Mouse (Mus musculus) MEL (cell line): Measurements from ENCODE around the gene Agps. TPM values are rescaled to one million over a fixed set of nuclear protein-coding genes. Genes with fewer than 3 reads are reported as not detected.

Source experiments
- DNase-seq: peaks from one replicate; pipeline ENCODE4 v3.0.0; 2011; ENCODE audit warnings: low read depth, low spot score
- H3K27ac ChIP-seq: 2 replicates; pipeline ENCODE4 v1.5.1; 2012; ENCODE audit warnings: low read depth, mild to moderate bottlenecking, control low read depth, low read length, moderate library complexity; ENCODE audit not compliant: control insufficient read depth
- H3K27me3 ChIP-seq, 2 experiments: fragments of 150-350 bp in 1 of 2; sonication (generic) in 1 of 2; 2 replicates each; pipeline ENCODE4 v1.6.1; 2012; ENCODE audit warnings: low read length in 2 of 2, mild to moderate bottlenecking in 2 of 2, improper control_type of control experiment in 1 of 2, moderate library complexity in 1 of 2; ENCODE audit not compliant: insufficient read depth in 2 of 2, control insufficient read depth in 1 of 2
- H3K36me3 ChIP-seq, 2 experiments: 2 replicates each; pipeline ENCODE4 v1.6.1; 2012 to 2014; ENCODE audit warnings: low read length in 2 of 2, improper control_type of control experiment in 1 of 2, inconsistent platforms in 1 of 2, mild to moderate bottlenecking in 1 of 2; ENCODE audit not compliant: insufficient read depth in 2 of 2, control insufficient read depth in 1 of 2
- H3K4me1 ChIP-seq, 2 experiments: fragments of 150-350 bp in 1 of 2; sonication (generic) in 1 of 2; 2 replicates each; pipeline ENCODE4 v1.6.1; 2012; ENCODE audit warnings: low read length in 2 of 2, improper control_type of control experiment in 1 of 2, mild to moderate bottlenecking in 1 of 2; ENCODE audit not compliant: insufficient read depth in 2 of 2, control insufficient read depth in 1 of 2
- H3K4me3 ChIP-seq, 2 experiments: fragments of 150-350 bp in 1 of 2; sonication (generic) in 1 of 2; 2 replicates each; pipeline ENCODE4 v1.5.1; 2012; ENCODE audit warnings: low read depth in 2 of 2, low read length in 2 of 2, mild to moderate bottlenecking in 2 of 2, moderate library complexity in 2 of 2, control low read depth in 1 of 2, improper control_type of control experiment in 1 of 2; ENCODE audit not compliant: control insufficient read depth in 1 of 2, insufficient read depth in 1 of 2
- H3K79me2 ChIP-seq: 2 replicates; pipeline ENCODE4 v1.6.1; 2012; ENCODE audit warnings: mild to moderate bottlenecking, low read length, moderate library complexity; ENCODE audit not compliant: control insufficient read depth, poor library complexity, insufficient read depth
- H3K9ac ChIP-seq: 2 replicates; pipeline ENCODE4 v1.6.1; 2012; ENCODE audit warnings: low read depth, mild to moderate bottlenecking, control low read depth, low read length, moderate library complexity; ENCODE audit not compliant: control insufficient read depth, poor library complexity, severe bottlenecking
- H3K9me3 ChIP-seq: fragments of 150-350 bp; sonication (generic); replicated peaks from 2 replicates; pipeline ENCODE4 v1.6.1; 2012; ENCODE audit warnings: mild to moderate bottlenecking, low read length, improper control_type of control experiment, moderate library complexity; ENCODE audit not compliant: insufficient read depth
- BHLHE40 ChIP-seq: IDR thresholded peaks from 2 replicates; pipeline ENCODE4 v1.6.1; 2012; ENCODE audit warnings: low read depth, mild to moderate bottlenecking, inconsistent platforms, low read length, improper control_type of control experiment, borderline replicate concordance
- CHD1 ChIP-seq: IDR thresholded peaks from 2 replicates; pipeline ENCODE4 v1.6.1; 2012; ENCODE audit warnings: low read depth, mild to moderate bottlenecking, inconsistent platforms, low read length, improper control_type of control experiment
- CHD2 ChIP-seq: IDR thresholded peaks from 2 replicates; pipeline ENCODE4 v1.6.1; 2011; ENCODE audit warnings: low read length, improper control_type of control experiment
- CTCF ChIP-seq, 3 experiments: IDR thresholded peaks in 2 of 3; conservative IDR thresholded peaks in 1 of 3; 2 replicates each; pipeline ENCODE4 v1.5.1; 2011 to 2012; ENCODE audit warnings: low read length in 3 of 3, low read depth in 2 of 3, mild to moderate bottlenecking in 2 of 3, improper control_type of control experiment in 1 of 3, inconsistent platforms in 1 of 3, mixed read lengths in 1 of 3, moderate library complexity in 1 of 3; ENCODE audit not compliant: control insufficient read depth in 1 of 3, insufficient read depth in 1 of 3, poor library complexity in 1 of 3, severe bottlenecking in 1 of 3
- GABPA ChIP-seq: IDR thresholded peaks from 2 replicates; pipeline ENCODE4 v1.6.1; 2012; ENCODE audit warnings: low read depth, mild to moderate bottlenecking, inconsistent platforms, low read length, improper control_type of control experiment, moderate library complexity
- GATA1 ChIP-seq: IDR thresholded peaks from 2 replicates; pipeline ENCODE4 v1.6.1; 2011; ENCODE audit warnings: low read depth, low read length, improper control_type of control experiment
- KAT2A ChIP-seq: conservative IDR thresholded peaks from 2 replicates; pipeline ENCODE4 v1.6.1; 2012; ENCODE audit warnings: low read depth, low read length, improper control_type of control experiment, inconsistent platforms
- MAX ChIP-seq: IDR thresholded peaks from 2 replicates; pipeline ENCODE4 v1.6.1; 2011; ENCODE audit warnings: low read length, improper control_type of control experiment
- MEF2A ChIP-seq: IDR thresholded peaks from 2 replicates; pipeline ENCODE4 v1.6.1; 2014; ENCODE audit warnings: low read depth, mild to moderate bottlenecking, inconsistent platforms, low read length, improper control_type of control experiment; ENCODE audit not compliant: poor library complexity, insufficient replicate concordance, severe bottlenecking; ENCODE audit errors: extremely low read depth
- MYC ChIP-seq: IDR thresholded peaks from 2 replicates; pipeline ENCODE4 v1.6.1; 2011; ENCODE audit warnings: low read depth, mild to moderate bottlenecking, low read length, improper control_type of control experiment, moderate library complexity
- NRF1 ChIP-seq: IDR thresholded peaks from 2 replicates; pipeline ENCODE4 v1.6.1; 2014; ENCODE audit warnings: low read depth, mild to moderate bottlenecking, inconsistent platforms, low read length, improper control_type of control experiment, moderate library complexity; ENCODE audit not compliant: poor library complexity, insufficient read depth, severe bottlenecking
- POLR2A ChIP-seq, 2 experiments: IDR thresholded peaks; 2 replicates each; pipeline ENCODE4 v1.6.1; 2011 to 2012; ENCODE audit warnings: low read length in 2 of 2, mild to moderate bottlenecking in 2 of 2, control low read depth in 1 of 2, improper control_type of control experiment in 1 of 2, low read depth in 1 of 2, moderate library complexity in 1 of 2; ENCODE audit not compliant: control insufficient read depth in 1 of 2, insufficient read depth in 1 of 2, poor library complexity in 1 of 2
- POLR2AphosphoS2 ChIP-seq: IDR thresholded peaks from 2 replicates; pipeline ENCODE4 v1.6.1; 2011; ENCODE audit warnings: low read length, improper control_type of control experiment
- POLR2AphosphoS5 ChIP-seq: IDR thresholded peaks from 2 replicates; pipeline ENCODE4 v1.6.1; 2012; ENCODE audit warnings: low read depth, borderline replicate concordance, mild to moderate bottlenecking, inconsistent platforms, low read length, moderate library complexity, mixed read lengths
- RCOR1 ChIP-seq: IDR thresholded peaks from 2 replicates; pipeline ENCODE4 v1.6.1; 2012; ENCODE audit warnings: low read depth, mild to moderate bottlenecking, inconsistent platforms, low read length, improper control_type of control experiment
- SMC3 ChIP-seq: IDR thresholded peaks from 2 replicates; pipeline ENCODE4 v1.6.1; 2011; ENCODE audit warnings: low read depth, low read length, improper control_type of control experiment
- TCF12 ChIP-seq: IDR thresholded peaks from 2 replicates; pipeline ENCODE4 v1.6.1; 2014; ENCODE audit warnings: low read depth, mild to moderate bottlenecking, inconsistent platforms, low read length, improper control_type of control experiment, moderate library complexity
- UBTF ChIP-seq: IDR thresholded peaks from 2 replicates; pipeline ENCODE4 v1.6.1; 2012; ENCODE audit warnings: low read depth, mild to moderate bottlenecking, inconsistent platforms, low read length, improper control_type of control experiment, moderate library complexity, borderline replicate concordance; ENCODE audit not compliant: insufficient read depth
- USF2 ChIP-seq, 2 experiments: IDR thresholded peaks; 2 replicates each; pipeline ENCODE4 v1.6.1; 2011 to 2012; ENCODE audit warnings: improper control_type of control experiment in 2 of 2, low read length in 2 of 2, borderline replicate concordance in 1 of 2, inconsistent platforms in 1 of 2, low read depth in 1 of 2, mild to moderate bottlenecking in 1 of 2; ENCODE audit not compliant: insufficient read depth in 1 of 2
- ZC3H11A ChIP-seq: IDR thresholded peaks from 2 replicates; pipeline ENCODE4 v1.6.1; 2012; ENCODE audit warnings: low read depth, mild to moderate bottlenecking, inconsistent platforms, low read length, improper control_type of control experiment
- ZNF384 ChIP-seq: IDR thresholded peaks from 2 replicates; pipeline ENCODE4 v1.6.1; 2012; ENCODE audit warnings: low read depth, mild to moderate bottlenecking, inconsistent platforms, low read length, improper control_type of control experiment
- polyA plus RNA-seq, 2 experiments: library from polyadenylated mRNA; stranded (reverse) in 1 of 2; unstranded in 1 of 2; fragments of >175 nt in 1 of 2; fragments of >200 nt in 1 of 2; gene quantifications; 2 replicates each; pipeline versions ENCODE4 v1.2.1 to v1.2.4; 2012; ENCODE audit warnings: low replicate concordance in 2 of 2, low read depth in 1 of 2; ENCODE audit not compliant: insufficient read length in 2 of 2, insufficient read depth in 1 of 2, missing spikeins in 1 of 2
- total RNA-seq: library from RNA; depleted of rRNA; stranded (reverse); fragments of 300-350 nt; gene quantifications from 2 replicates; pipeline ENCODE4 v1.2.3, GENCODE M21; 2012

Agps gene
- total and polyA plus RNA-seq, 3 experiments = 32.3 to 47.8 TPM; not detected in 1

GRCm38 (mm10) chr2:75915040-75915439 lies 83.1 kb downstream of the Agps start:
- no peaks in the 10 kb centered on the region for H3K27me3 ChIP-seq
- H3K9ac ChIP-seq = no peak overlapping the region
- H3K79me2 ChIP-seq = no peaks in the 10 kb centered on the region
- TF ChIP-seq GABPA (no peak), POLR2AphosphoS2 (no peak), USF2 (IDR thresholded peaks at IDR 0.05; ENCODE audit: borderline replicate concordance in 1 of 2, insufficient read depth in 1 of 2, low read depth in 1 of 2, low read length in 2 of 2) (no peak), CHD1 (no peak), SMC3 (no peak), BHLHE40 (no peak), MYC (no peak), POLR2AphosphoS5 (no peak), POLR2A (IDR thresholded peaks at IDR 0.05; ENCODE audit: control insufficient read depth in 1 of 2, insufficient read depth in 1 of 2, low read depth in 1 of 2, low read length in 2 of 2, poor library complexity in 1 of 2) (no peak), CHD2 (no peak), CTCF (IDR thresholded peaks at IDR 0.05 in 2 of 3, conservative IDR thresholded peaks at IDR 0.05 in 1 of 3; ENCODE audit: control insufficient read depth in 1 of 3, insufficient read depth in 1 of 3, low read depth in 2 of 3, low read length in 3 of 3, poor library complexity in 1 of 3, severe bottlenecking in 1 of 3) (no peak), GATA1 (no peak), KAT2A (no peak), UBTF (no peak), ZC3H11A (no peak), RCOR1 (no peak), MEF2A (no peak), NRF1 (no peak), TCF12 (no peak), MAX (no peak)
- no peak overlapping the region for H3K4me3 ChIP-seq
- no peaks in the 10 kb centered on the region for H3K4me1 ChIP-seq
- DNase-seq = no peak
- peaks cover 0 to 17% of the 10 kb centered on the region in 2 experiments; a peak in 2 of 4 replicates for H3K36me3 ChIP-seq
- no peak overlapping the region for H3K27ac ChIP-seq
- no peaks in the 10 kb centered on the region for H3K9me3 ChIP-seq

DNA sequence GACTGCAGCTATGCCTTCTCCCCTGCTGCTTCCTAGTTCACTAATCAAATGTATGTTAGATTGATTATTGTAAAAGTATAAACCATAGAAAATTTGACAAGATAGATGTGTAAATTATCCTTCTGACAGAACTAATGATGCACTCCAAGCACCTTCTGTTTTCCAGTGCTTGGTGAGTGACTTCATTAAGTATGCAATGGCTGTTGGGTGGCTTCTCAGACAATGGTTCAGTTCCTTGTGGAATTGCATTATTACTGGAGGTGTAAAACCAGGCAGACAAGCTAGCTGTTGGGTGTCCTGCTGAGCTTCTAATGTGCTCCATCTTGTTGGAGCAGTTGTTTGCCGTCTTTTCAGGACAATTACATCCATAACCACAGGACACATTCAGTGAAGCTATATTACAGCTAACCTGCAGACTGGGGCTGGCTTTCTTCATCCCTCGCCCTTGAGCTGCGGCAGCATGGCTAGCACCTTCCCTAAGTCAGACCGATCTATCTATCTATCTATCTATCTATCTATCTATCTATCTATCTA lies 91.9 kb downstream of the Agps start:
- Histone ChIP-seq H3K79me2 (no peaks in the 10 kb centered on the region), H3K9ac (no peak overlapping the region), H3K36me3 (peaks cover 0 to 4% of the 10 kb centered on the region in 2 experiments; a peak in 2 of 4 replicates), H3K9me3 (no peaks in the 10 kb centered on the region), H3K27ac (no peak overlapping the region), H3K4me1 (no peaks in the 10 kb centered on the region), H3K27me3 (no peaks in the 10 kb centered on the region), H3K4me3 (no peak overlapping the region)
- DNase-seq = no peak
- no peak for TF ChIP-seq ZNF384
- no peak for TF ChIP-seq CHD2
- TF ChIP-seq GATA1 = no peak
